Mouse (Mus musculus) kidney, adult 2 months (tissue): ENCODE data around the gene Cptp.

Experiments used
- CTCF ChIP-seq: fragments of 200-500 bp; conservative IDR thresholded peaks from 2 replicates; pipeline ENCODE4 v1.5.1; 2011; ENCODE audit warnings: low read depth, mild to moderate bottlenecking, control low read depth, low read length, moderate library complexity, mixed read lengths; ENCODE audit not compliant: insufficient read depth, insufficient read length
- POLR2A ChIP-seq: fragments of 200-500 bp; IDR thresholded peaks from one replicate; pipeline ENCODE4 v1.6.1; 2011; ENCODE audit warnings: low read depth, low read length, control low read depth

GRCm38 (mm10) chr4:155839483-155839910, 29.7 kb downstream of the Cptp start, which contains the start of gene Mxra8:
- TF ChIP-seq CTCF: no peak
- peak; percentile 14 for TF ChIP-seq POLR2A
